Mouse (Mus musculus): ENCODE data around the gene Srd5a1. TPM values are rescaled to one million over a fixed set of nuclear protein-coding genes. Genes with fewer than 3 reads are reported as not detected.
"Not testable (repeated sequence)": the region's sequence is repeated elsewhere in the genome, so short reads cannot be mapped to it uniquely, and the experiment has no call there.

Gene Srd5a1
- total RNA-seq (2021) = 10 to 100 TPM; 15.7 to 16.2 TPM
- long read RNA-seq, experiment 1, transcript Srd5a1-202 (5 exons, 2,644 nt) = major isoform, 8 of 9 reads
- long read RNA-seq, experiment 1, partial matches to known transcripts = 0 of 9 reads
- long read RNA-seq, experiment 1, other reads (novel, unspliced or antisense) = 1 of 9 reads
- long read RNA-seq, experiment 2, transcript Srd5a1-202 (5 exons, 2,644 nt) = major isoform, 5 of 13 reads
- long read RNA-seq, experiment 2, partial matches to known transcripts = 4 of 13 reads
- long read RNA-seq, experiment 2, other reads (novel, unspliced or antisense) = 4 of 13 reads

DNA sequence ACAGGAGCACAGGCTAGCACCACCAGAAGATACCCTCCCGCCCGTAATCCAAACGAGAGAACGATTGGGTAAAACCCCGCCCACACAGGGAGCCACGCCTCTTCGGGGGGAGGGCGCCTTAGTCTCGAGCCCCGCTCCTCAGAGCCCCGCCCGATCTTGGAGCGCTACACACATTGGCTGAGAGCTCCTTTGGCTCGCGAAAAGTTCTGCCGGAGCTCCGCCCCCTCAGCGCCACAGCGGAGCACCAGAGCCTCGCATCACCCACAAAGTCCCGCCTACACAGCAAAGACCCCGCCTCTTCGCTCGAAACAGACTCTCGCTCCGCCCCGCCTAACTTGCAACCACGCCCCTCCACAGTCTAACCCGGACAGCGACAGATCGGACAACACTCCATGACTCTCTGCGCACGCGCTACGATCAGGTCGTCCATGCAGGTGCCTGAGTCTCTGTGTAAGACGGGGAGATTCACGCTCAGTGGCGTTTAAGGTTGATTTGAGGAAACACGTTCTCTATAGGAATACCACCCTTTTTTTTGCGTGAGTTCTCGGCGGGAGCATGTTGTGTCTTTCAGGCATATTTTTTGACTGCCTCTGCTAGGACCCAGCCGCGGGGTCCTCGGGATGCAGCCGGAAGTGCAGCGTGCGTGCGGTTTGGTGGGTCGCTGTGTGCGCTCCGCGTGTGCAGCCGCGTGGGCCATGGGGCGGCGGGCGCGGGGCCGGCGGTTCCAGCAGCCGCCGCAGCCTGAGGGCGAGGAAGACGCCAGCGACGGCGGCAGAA is at the start of gene Srd5a1:
Gene Srd5a1, minus strand, starts transcription at position 45 of the 777 bp plus-strand sequence.
- DNase-seq (ENCODE audit: low spot score in 2 of 2) = peak; percentile 89 to 98

DNA sequence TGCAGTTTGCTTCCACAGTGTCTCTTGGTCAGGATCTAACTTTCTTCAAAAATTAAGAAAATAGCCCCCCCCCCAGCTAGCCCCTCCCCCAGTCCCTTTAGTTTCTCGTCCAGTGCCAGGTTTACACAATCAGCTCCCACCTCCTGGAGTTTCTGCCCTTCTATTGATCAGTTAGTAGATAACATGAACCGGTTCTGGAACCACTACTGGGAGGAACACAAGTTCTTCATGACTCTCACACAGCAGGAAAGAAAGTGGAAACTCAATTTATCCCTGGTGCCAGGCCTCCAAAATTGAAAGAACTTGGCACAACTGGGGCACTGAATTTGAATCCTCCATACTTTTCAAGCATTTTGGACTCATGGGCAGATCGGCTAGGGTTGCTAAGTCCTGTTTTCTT is 43.3 kb upstream of the Srd5a1 start:
- DNase-seq (ENCODE audit: low spot score in 2 of 2) = peak in 1 of 2 experiments; percentile 0

DNA sequence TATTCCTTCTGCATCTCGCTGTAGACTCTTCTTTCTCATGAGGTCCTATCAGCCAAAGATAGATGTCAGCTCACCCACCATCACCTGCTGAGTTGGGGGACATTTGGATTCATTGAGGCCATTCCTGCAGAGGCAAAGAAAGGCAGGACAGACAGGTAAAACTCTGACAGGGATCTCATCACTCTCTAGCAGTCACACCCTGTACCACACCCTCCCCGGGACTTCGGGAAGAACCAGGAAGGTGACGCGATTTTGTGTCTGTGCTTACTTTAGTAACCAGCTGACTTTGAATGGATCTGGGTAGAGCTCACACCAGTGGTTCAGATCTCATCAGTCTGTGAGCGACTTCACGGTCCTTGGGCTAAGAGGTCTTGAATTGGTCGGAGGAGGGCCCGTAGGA is 35.2 kb upstream of the Srd5a1 start:
- no peak for DNase-seq (ENCODE audit: low spot score in 2 of 2)

DNA sequence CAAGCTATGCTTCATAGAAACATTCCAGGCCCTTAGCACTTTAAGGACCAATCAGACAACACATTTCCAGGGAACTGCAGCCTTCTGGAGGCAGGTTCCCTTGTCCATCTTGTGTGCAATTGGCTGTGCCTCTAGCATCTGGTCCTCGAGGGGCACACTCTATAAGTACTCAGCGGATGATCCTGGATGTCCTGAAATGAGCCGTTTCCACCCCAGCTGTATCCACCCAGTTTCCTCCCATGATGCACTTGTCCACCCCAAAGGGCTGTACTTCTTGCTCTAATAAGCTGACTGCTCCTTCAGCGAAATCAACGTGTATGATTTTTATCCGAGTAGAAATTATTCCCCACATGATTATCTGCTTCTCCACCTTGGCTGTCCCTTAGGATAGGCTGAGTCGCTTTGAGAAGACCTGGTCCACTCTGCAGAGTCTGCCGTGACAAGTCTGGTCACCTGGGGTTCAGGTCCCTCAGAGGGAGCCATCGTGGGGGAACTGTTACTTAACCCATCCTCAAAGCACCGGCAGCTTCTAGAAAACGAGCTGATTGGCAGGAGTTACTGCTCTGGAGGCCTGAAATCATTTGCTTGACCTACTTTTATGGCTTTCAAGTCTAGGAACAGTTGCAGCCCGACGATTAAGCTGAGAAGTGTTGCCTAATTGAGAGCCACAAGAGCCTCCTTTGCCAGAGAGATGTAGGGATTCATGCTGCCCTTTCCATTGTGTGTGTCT is 34.6 kb upstream of the Srd5a1 start:
- no peak for DNase-seq (ENCODE audit: low spot score in 2 of 2)

DNA sequence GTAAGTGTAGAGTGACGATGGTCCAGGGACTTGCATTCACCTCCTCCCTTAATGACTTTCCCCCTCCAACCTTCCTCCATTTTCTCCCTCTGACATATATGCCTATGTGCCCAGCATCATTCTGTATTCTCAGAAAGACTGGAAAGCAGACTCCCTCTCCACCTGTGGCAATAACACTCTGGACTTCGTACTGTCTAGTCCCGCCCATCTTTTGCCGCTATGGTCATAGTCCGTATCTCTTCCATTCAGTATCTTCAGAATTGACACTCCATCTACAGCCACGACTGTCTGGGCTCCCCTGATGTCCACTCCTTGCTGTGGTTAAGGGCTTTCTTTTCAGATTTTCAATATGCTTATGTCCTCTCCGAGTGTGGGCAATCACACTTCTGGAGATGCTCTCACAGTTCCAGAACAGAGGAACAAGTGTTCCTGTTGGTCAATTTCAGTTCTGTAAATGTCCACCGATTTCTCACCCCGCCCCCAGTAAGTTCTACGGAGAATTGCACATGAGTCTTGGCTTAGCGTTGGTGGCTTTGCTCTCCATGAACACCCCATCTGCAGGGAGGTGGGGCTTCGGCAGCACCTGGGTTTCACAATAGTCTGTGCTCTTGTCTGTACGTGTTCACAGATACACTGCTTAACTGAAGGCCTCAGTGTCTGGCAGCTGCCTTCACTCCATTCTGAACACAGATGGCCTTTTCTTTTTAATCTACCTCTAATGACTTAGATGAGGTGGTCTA is 33.4 kb upstream of the Srd5a1 start:
- peak in 1 of 2 experiments; percentile 2 for DNase-seq (ENCODE audit: low spot score in 2 of 2)

DNA sequence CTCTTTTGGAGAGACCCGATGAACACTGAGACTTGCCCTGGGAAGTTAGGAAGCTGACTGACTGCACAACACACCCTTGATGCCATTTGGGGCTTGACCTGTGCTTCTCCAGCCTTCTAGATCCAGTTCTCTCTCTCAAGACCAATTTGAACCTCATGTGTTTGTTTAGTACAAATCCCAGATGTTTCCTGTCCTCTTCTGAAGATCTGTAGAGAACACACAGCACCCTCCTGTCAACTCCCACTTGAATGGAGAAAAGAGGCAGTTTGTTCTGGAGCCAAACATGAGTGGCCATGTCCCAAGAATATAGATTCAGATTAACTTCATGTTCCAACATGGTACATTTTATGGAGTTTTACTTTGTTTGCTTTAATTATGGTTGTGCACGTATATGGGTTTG is 32.7 kb upstream of the Srd5a1 start:
- DNase-seq (ENCODE audit: low spot score in 2 of 2) = no peak

DNA sequence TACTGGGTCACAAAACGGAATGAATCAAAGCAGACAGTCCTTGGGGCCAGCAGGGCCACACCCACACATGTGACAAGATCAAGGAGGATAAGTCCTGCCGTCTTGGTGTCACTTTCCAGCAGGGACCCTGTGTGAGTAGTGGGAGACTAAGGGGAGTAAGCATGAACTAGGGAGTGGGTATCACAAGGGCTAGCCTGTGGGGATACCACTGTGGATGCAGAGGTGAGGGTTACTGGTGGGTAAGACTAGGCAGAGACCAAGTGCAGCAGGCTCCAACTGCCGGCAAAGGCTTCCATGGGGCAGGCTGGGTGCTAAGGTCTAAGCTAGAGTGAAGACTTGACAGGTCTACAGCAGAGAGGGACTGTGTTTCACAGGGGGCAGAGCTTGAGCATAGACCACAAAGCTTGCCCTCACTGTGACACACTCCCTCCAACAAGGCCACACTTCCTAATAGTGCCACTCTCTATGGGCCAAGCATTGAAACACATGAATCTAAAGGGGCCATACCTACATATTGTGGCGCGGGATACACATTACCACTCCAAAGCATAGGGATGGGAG is 31.5 kb upstream of the Srd5a1 start:
- DNase-seq (ENCODE audit: low spot score in 2 of 2) = no peak

DNA sequence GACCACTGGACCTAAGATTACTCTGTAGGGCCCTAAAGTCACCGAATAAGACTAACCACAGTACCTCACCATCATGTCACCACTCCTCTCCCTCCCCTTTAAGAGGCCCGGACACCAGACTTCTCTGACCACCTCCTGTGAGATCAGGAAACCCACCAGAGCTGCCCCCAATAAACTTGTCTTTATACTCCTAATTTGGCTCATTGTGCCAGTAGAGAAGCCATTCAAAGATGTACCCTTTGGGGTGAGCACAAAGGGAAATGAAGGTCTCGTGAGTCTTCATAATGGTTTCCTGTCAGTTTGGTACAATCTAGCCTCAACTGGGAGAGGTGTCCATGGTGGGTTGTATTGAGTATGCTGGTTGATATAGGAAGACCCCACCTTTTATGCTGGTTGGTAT is 29.8 kb upstream of the Srd5a1 start:
- DNase-seq (ENCODE audit: low spot score in 2 of 2) = no peak

DNA sequence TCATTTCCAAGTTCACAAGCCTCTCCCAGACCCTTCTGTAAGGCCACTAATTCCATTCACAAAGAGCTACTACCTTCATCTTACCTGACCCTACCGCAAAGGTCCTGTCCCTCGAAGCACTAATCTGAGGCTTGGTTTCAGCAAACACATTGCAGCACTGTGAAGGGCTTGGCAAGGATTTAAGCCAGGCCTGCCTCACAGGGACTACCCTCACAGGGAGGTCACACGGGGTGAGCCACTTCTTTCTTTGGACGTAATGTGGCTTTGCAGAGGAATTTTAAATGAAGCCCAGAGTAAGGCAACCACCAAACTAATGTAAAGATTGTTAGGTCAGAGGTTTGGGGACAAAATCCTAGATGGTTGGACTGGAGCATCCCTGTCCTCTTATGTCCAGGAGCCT is 29.3 kb upstream of the Srd5a1 start:
- no peak for DNase-seq (ENCODE audit: low spot score in 2 of 2)

DNA sequence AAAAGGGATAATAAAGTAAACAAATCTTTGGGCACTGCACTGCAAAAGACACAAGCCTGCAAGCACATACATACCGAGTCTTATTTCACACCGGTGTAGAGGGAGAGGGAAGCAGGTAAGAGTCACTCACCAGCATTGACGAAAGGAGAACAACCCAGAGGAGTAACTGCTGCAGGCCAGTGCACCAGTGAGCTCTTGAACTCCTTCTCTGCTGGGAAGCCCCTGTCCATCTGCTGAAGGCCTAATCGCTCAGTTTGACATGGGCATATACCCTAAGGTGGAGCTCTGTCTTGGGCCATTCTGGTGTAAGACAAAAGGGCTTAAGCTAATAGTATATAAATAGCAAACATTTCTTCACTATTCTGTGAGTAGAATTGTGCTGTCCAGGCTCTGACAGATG is 28.9 kb upstream of the Srd5a1 start:
- no peak for DNase-seq (ENCODE audit: low spot score in 2 of 2)

DNA sequence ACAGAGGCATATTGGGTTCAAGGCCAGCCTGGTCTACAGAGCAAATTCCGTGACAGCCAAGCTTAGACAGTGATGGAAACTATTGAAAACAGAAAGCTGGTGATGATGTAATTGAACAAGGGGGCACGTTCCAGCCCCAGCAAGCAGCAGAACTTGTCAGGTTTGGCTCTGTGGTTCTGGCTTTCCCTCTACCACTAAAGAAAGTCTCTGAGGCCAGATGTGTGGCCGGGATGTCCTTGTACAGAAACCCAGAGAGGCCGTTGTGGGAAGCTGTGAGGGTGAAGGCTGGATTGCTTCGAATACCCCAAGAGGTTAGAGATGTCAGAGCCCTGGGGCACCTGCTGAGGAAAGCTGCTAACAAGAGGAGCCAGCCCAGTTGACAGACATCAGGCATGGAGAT is 28.0 kb upstream of the Srd5a1 start:
- no peak for DNase-seq (ENCODE audit: low spot score in 2 of 2)

DNA sequence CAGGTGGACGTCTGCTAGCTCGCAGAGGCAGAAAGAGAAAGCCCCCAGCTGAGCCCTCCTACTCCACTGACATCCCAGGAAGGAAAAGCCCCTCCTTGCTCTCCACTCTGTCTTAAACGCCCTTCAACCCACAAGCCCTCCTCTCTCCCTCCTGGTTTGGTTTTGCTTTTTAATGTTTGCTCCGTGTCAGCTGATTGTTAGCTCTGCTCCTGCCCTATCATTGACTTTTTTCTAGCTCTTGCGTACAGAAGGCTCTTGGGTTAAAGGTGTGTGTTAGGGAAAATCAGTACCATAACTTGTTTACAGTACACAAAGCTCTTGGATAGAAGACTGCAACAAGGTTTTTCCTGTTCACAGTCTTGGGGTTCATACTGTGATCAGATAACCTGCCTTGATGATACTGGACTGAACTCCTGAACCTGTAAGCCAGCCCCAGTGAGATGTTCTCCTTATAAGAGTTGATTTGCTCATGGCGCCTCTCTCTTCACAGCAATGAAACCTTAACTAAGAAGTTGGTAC is 26.9 kb upstream of the Srd5a1 start:
- no peak for DNase-seq (ENCODE audit: low spot score in 2 of 2)

DNA sequence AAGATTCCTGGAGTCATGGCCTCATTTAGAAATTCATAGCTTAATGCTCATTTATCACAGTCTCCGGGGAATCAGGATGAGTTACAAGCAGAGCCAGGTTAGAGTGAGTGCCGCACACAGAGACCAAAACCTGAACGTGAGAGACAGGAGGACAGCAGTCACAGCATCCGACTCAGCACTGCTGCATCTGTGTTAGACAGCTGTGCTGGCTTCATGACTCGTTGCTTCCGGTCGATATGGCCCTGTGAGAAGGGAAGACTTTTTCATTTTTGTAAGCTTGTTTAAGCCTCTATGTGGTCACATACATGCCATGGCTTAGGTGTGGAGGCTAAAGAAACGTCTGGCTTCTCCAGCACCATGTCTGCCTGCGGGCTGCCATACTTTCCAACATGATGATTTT is 26.4 kb upstream of the Srd5a1 start:
- DNase-seq (ENCODE audit: low spot score in 2 of 2) = no peak

DNA sequence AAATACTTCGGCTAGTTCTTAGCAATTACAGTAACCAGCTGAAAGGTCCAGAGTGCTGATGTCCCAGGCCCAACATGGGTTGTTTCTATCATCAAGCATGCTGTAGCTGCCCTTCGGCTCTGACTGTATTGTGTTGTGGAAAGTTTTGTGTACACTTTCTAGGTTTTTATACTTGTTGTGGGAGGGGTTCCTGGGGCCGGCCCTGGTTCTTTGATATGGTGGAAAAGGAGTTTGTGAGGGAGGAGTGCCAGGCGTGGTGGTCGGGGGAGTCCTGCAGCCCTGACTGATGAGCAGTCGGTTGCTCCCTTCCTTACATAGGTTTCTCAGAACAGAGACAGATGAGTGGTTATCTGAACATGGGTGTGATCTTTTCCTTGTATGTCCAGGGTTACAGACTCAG is 25.6 kb upstream of the Srd5a1 start:
- DNase-seq (ENCODE audit: low spot score in 2 of 2) = no peak

DNA sequence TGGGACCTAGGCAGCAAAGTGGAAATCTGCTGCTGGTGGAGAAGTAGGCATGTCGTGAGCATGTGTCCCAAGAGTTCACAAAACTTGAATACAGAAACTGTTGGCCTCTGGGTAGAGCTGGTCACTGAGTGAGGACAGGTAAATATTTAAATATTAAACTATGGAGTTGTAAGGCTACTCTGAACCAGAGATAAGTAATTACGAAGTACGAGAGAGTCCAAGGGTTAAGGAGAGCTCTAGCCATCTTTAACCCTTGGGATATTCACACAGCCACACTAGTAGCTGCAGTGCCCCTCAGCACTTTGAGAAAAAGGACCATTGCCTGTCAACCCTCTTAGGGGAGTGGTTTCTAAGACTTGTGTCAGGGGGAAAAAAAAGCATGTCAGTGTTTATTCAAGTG is 25.1 kb upstream of the Srd5a1 start:
- no peak for DNase-seq (ENCODE audit: low spot score in 2 of 2)

DNA sequence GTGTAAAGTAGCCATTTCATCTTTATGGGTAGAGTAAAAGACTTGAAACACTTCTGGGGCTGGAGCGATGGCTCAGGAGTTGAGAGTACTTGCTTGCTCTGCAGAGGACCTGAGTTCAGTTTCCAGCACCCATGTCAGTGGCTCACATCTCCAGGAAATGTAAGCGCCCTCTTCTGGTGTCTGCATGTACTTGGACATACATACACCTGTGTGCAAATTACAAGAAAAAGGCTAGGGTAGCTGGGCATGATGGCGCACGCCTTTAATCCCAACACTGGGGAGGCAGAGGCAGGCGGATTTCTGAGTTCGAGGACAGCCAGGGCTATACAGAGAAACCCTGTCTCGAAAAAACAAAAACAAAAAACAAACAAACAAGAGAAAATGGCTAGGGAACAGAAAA is 24.6 kb upstream of the Srd5a1 start:
- DNase-seq (ENCODE audit: low spot score in 2 of 2) = not testable (repeated sequence)

DNA sequence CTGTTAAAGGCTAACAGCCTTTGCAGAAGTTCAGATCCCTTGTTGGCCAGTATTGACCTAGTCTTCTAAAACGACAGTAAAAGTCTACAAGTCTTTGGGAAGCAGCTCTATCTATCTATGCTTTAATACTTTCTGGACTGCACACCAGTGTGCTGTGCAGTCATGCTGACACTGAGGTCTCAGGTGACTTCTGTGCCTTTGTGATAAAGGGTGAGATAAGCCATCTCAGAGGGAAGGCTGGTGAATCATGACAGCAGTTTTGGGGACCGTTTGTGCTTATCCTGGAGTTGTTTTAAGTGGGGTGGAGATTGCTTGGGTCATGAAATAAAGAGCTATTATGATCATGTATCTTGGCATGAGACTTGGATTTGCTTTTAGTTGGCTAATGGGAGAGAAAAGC is 22.7 kb upstream of the Srd5a1 start:
- DNase-seq (ENCODE audit: low spot score in 2 of 2) = no peak

DNA sequence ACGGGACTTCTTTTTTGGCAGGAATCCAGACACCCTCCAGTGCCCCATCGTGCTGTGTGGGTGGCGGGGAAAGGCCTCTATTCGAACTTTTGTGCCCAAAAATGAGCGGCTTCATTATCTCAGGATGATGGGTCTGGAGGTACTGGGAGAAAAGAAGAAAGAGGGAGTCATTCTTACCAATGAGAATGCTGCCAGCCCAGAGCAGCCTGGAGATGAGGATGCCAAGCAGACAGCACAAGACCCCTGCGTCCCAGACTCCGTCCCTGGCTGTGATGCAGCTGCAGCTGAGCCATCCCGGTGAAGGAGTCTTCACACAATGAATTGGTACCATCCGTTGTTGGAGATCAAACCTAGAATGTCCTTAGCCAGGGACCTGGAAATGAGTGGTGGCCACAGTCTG is 22.3 kb upstream of the Srd5a1 start:
- DNase-seq (ENCODE audit: low spot score in 2 of 2) = no peak

DNA sequence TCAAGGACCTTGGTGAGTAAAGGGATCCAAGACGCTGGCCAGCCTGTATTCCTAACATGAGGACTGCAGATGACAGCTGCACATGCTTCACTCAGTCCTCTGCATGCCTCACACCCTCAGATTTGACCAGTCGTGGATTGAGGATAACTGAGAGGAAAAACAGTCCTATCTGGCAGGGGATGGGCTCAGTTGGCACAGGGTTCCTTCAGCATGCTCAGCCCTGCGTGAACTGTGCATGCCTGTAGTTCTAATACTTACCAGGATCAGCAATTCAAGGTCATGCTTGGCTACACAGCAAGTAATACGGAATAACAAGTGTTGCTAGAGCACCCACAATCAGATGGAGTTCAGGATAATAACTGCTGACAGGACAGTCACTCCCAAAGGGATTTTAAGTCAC is 20.4 kb upstream of the Srd5a1 start:
- DNase-seq (ENCODE audit: low spot score in 2 of 2) = no peak

DNA sequence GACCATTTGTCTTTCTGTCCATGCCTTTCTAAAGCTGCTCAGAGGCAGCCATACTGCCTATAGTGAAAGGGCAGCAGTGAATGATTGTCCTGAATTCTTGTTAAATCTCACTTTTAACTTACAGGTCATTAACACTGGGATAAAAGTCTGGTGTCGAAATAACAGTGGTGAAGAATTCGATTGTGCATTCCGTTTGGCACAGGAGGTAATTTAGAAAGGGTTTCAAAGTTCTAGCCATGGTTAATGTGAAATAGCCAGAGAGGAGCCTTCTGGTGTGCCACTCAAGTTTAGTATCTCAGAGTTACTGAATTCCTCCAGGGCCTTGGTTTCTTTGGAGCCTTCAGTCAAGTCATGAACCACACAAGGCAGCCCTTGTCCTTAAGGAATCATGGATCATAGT is 19.9 kb upstream of the Srd5a1 start:
- no peak for DNase-seq (ENCODE audit: low spot score in 2 of 2)

DNA sequence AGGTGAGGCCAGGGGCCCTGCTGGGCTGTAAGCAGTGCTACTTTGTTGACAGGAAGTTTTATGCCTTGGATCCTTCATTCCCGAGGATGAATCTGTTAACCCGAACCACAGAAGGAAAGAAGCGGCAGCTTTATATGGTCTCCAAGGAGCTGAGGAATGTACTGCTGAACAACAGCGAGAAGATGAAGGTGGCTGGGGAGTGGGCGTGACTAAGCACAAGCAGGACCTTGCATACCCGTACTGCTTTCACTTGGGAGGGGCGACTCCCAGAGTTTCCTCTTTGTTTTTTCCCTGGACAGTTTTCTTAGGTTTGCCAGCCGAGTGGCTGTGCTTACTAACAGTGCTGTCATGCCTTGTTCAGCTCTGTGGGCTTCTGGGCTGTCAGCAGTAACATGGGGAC is 19.3 kb upstream of the Srd5a1 start:
- no peak for DNase-seq (ENCODE audit: low spot score in 2 of 2)

Data from adrenal gland, postnatal 4 days (tissue).